8 mouse cellular contexts compared by ENCODE assay signal in the genomic region with DNA sequence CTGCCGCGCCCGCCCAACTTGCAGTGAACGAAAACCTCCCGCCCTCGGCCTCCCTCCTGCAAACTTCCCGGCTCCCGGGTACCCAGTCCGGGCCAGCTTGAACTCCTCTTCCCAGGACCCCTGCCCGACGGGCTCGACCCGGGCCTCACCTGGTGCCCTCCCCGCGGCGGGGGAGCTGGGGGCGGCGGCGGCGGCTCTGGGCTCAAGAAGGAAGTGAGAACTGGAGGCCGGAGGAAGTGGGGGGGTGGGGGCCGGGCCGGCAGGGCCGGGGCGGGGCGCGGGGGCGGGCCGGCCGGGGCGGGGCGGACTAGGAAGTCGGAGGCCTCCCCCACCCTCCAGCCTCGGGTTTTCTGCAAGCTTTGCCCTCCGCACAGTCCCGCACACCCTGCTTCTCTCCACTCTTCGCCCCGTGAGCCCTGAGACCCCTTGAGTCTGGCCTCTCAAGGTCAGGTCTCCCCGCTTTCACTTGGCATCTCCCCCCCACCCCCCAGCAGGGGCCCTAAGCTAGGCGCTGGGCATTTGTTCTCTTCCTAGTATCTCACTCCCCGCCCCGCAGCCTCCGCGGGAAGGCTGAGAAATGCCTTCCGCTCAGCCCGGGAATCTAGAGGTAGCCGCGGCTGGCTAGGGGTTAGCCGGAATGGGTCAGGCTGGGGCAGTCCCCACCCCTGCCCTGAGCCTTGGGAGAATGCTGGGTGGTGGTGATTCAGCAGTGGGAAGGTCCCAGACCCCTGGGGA. TPM values are rescaled to one million over a fixed set of nuclear protein-coding genes. Genes with fewer than 3 reads are reported as not detected.
DNase-seq lines count a peak whose midpoint lies in the region; ATAC-seq and TF ChIP-seq lines count a peak whose summit lies in the region.

No protein-coding gene starts in this region.

- peaks cover 7% of the 10 kb centered on the region for H3K4me1 ChIP-seq in hindbrain, embryonic 11.5 days (replicated peaks; ENCODE audit: control insufficient read depth, insufficient read depth, low read length)

- CTCF ChIA-PET in Patski (lab: Charles Lee) = interaction anchor here (0.9 to 1.4 kb wide), 3 partner anchors 54 to 190 kb away, joined by 3 to 4 read pairs (median 3); no protein-coding TSS in a partner anchor

- intact Hi-C loops in left cerebral cortex, adult 2 months (cut with DNase I) = loop anchor here (1.0 to 2.0 kb wide), 3 partner anchors 28 to 597 kb away; a partner anchor contains a TSS

- H3K27ac ChIP-seq in hindbrain, embryonic 11.5 days (ENCODE audit: low read depth, low read length) = peak overlapping the region; percentile 87
- peak overlapping the region; percentile 88 for H3K27ac ChIP-seq in left cerebral cortex, adult 2 months

- H3K9ac ChIP-seq in hindbrain, embryonic 11.5 days (ENCODE audit: low read depth, low read length) = peak overlapping the region; percentile 93

- WGBS in hindbrain, embryonic 11.5 days = under 1% methylated on average over 20 of the region's 49 CpGs

- H3K27me3 ChIP-seq in Patski = no peaks in the 10 kb centered on the region
- no peaks in the 10 kb centered on the region for H3K27me3 ChIP-seq in hindbrain, embryonic 11.5 days (ENCODE audit: control insufficient read depth, insufficient read depth, low read length)

- POLR2A ChIA-PET in Patski (lab: Charles Lee) = interaction anchor here (0.6 to 1.5 kb wide), 4 partner anchors 12 to 194 kb away, joined by 3 to 4 read pairs (median 3); no protein-coding TSS in a partner anchor

- H3K9me3 ChIP-seq in hindbrain, embryonic 11.5 days (ENCODE audit: control insufficient read depth, low read length) = no peaks in the 10 kb centered on the region

- H3K36me3 ChIP-seq in hindbrain, embryonic 11.5 days (ENCODE audit: control insufficient read depth, insufficient read depth, low read length) = no peaks in the 10 kb centered on the region

- H3K4me3 ChIP-seq in hindbrain, embryonic 11.5 days (ENCODE audit: low read depth, low read length) = peak overlapping the region; percentile 67
- peak overlapping the region; percentile 77 for H3K4me3 ChIP-seq in left cerebral cortex, adult 2 months

- TF ChIP-seq CTCF in Patski (IDR thresholded peaks at IDR 0.05) = no peak
- no peak for TF ChIP-seq CTCF in left cerebral cortex, adult 2 months (IDR thresholded peaks at IDR 0.05)

- DNase-seq in Patski (ENCODE audit: low read depth, low spot score) = peak; percentile 68
- peak; percentile 80 for DNase-seq in cerebellum, adult 9-11 months
- DNase-seq in hindbrain, embryonic 11.5 days (ENCODE audit: low spot score) = peak; percentile 78
- DNase-seq in left cerebral cortex, adult 2 months (ENCODE audit: extremely low spot score in 1 of 2, low spot score in 2 of 2) = peak; percentile 43 to 57
- DNase-seq in retina, postnatal 7 days (ENCODE audit: low read depth, low spot score) = peak; percentile 27
- DNase-seq in urinary bladder, adult 18-20 months (ENCODE audit: low spot score in 2 of 2) = peak; percentile 72 to 88

- in situ Hi-C loops in Patski (cut with MboI; ENCODE audit: low pct_unique_long_range_greater_than_20kb) = loop anchor here (25.0 kb wide), 2 partner anchors 437 to 588 kb away; a partner anchor contains a TSS

- peak overlapping the region; percentile 85 for H3K4me2 ChIP-seq in hindbrain, embryonic 11.5 days (replicated peaks; ENCODE audit: low read depth, low read length)

- peak; percentile 84 for ATAC-seq in Patski
- peak; percentile 60 for ATAC-seq in frontal cortex, adult (ENCODE audit: low TSS enrichment)
- peak; percentile 85 for ATAC-seq in hindbrain, embryonic 11.5 days (ENCODE audit: low FRiP score)
- ATAC-seq in megakaryocyte, adult 5-6 weeks (ENCODE audit: poor library complexity, severe bottlenecking) = peak; percentile 44

RNA-seq across cellular contexts. Expression of a gene that starts 5.8 kb away (rescaled TPM):
- 43.2 TPM for polyA plus RNA-seq in Patski (2021)
- polyA plus RNA-seq in hindbrain, embryonic 11.5 days (2014; fragmentation: Nextera tagmentation; extraction: Ambion mirVana) = 35.3 and 35.5 TPM in 2 replicates
- total RNA-seq in left cerebral cortex, adult 2 months (2021) = 10 to 100 TPM; 19.2 to 21.7 TPM
- 359 and 397 TPM in 2 replicates for total RNA-seq in megakaryocyte, adult 5-6 weeks (2015)
- 89.0 and 112 TPM in 2 replicates for total RNA-seq in megakaryocyte, adult 5-6 weeks (2017)

RNA-seq across cellular contexts. Expression of a gene that starts 17.5 kb away (rescaled TPM):
- 47.2 TPM for polyA plus RNA-seq in Patski (2021)
- polyA plus RNA-seq in hindbrain, embryonic 11.5 days (2014; fragmentation: Nextera tagmentation; extraction: Ambion mirVana) = 9.3 and 10.3 TPM in 2 replicates
- total RNA-seq in left cerebral cortex, adult 2 months (2021) = 10 to 100 TPM; 79.9 to 85.5 TPM
- total RNA-seq in megakaryocyte, adult 5-6 weeks (2015) = 28.0 and 28.8 TPM in 2 replicates
- 35.5 and 59.3 TPM in 2 replicates for total RNA-seq in megakaryocyte, adult 5-6 weeks (2017)

RNA-seq across cellular contexts. Expression of a gene that starts 40.1 kb away (rescaled TPM):
- polyA plus RNA-seq in Patski (2021) = 33.7 TPM
- 47.4 and 50.3 TPM in 2 replicates for polyA plus RNA-seq in hindbrain, embryonic 11.5 days (2014; fragmentation: Nextera tagmentation; extraction: Ambion mirVana)
- total RNA-seq in left cerebral cortex, adult 2 months (2021) = 10 to 100 TPM; 23.1 to 24.6 TPM
- total RNA-seq in megakaryocyte, adult 5-6 weeks (2015) = 32.7 and 38.7 TPM in 2 replicates
- total RNA-seq in megakaryocyte, adult 5-6 weeks (2017) = 19.7 and 20.0 TPM in 2 replicates

RNA-seq across cellular contexts. Expression of a gene that starts 40.1 kb away (rescaled TPM):
- polyA plus RNA-seq in Patski (2021) = 40.0 TPM
- 40.0 and 42.1 TPM in 2 replicates for polyA plus RNA-seq in hindbrain, embryonic 11.5 days (2014; fragmentation: Nextera tagmentation; extraction: Ambion mirVana)
- total RNA-seq in left cerebral cortex, adult 2 months (2021) = 10 to 100 TPM; 41.6 to 45.3 TPM
- 55.6 and 60.6 TPM in 2 replicates for total RNA-seq in megakaryocyte, adult 5-6 weeks (2015)
- 39.4 and 43.7 TPM in 2 replicates for total RNA-seq in megakaryocyte, adult 5-6 weeks (2017)

Comparison
In these comparisons a context has a peak if more than half of its experiments do, and no peak if none do; other contexts are left out.
1. Peak in every context shown above with its lines: DNase-seq, ATAC-seq, H3K4me3 ChIP-seq and H3K27ac ChIP-seq.
2. DNase-seq: peak in every context shown above with its lines; median percentile 80 in cerebellum, adult 9-11 months; 80 in urinary bladder, adult 18-20 months; 78 in hindbrain, embryonic 11.5 days; 68 in Patski; 50 in left cerebral cortex, adult 2 months; 27 in retina, postnatal 7 days.